Mouse (Mus musculus): ENCODE measurements around the gene Sv2c. TPM values are rescaled to one million over a fixed set of nuclear protein-coding genes. Genes with fewer than 3 reads are reported as not detected.

Sv2c gene
- polyA plus RNA-seq, 1 experiment from 2014 or later = 21.6 TPM

- ATAC-seq (ENCODE audit: low FRiP score) = no peak
- Histone ChIP-seq H3K4me1 (replicated peaks) (peaks cover 11% of the 10 kb centered on the region), H3K9ac (no peak overlapping the region), H3K36me3 (no peaks in the 10 kb centered on the region), H3K4me2 (no peak overlapping the region), H3K27me3 (no peaks in the 10 kb centered on the region), H3K27ac (no peak overlapping the region), H3K9me3 (no peaks in the 10 kb centered on the region), H3K4me3 (no peak overlapping the region)
- WGBS = 86% methylated on average over 11 of the region's 11 CpGs
These were observed 181.8 kb downstream of the Sv2c start for GRCm38 (mm10) chr13:95950434-95951091.

- H3K4me1 ChIP-seq (replicated peaks) = peaks cover 9% of the 10 kb centered on the region
- no peak overlapping the region for H3K4me3 ChIP-seq
- H3K9ac ChIP-seq = no peak overlapping the region
- H3K9me3 ChIP-seq = no peaks in the 10 kb centered on the region
- ATAC-seq (ENCODE audit: low FRiP score) = no peak
- WGBS = 86% methylated on average over 4 of the region's 4 CpGs
- no peaks in the 10 kb centered on the region for H3K27me3 ChIP-seq
- H3K4me2 ChIP-seq = no peak overlapping the region
- no peak overlapping the region for H3K27ac ChIP-seq
- no peaks in the 10 kb centered on the region for H3K36me3 ChIP-seq
These were observed 183.0 kb downstream of the Sv2c start for GRCm38 (mm10) chr13:95949356-95949755.

GRCm38 (mm10) chr13:95948821-95949220, 183.6 kb downstream of the Sv2c start:
- no peak overlapping the region for H3K4me2 ChIP-seq
- no peaks in the 10 kb centered on the region for H3K27me3 ChIP-seq
- no peaks in the 10 kb centered on the region for H3K36me3 ChIP-seq
- 87% methylated on average over 4 of the region's 4 CpGs for WGBS
- H3K4me1 ChIP-seq (replicated peaks) = peaks cover 5% of the 10 kb centered on the region
- ATAC-seq (ENCODE audit: low FRiP score) = no peak
- no peak overlapping the region for H3K27ac ChIP-seq
- H3K9ac ChIP-seq = no peak overlapping the region
- H3K4me3 ChIP-seq = no peak overlapping the region
- no peaks in the 10 kb centered on the region for H3K9me3 ChIP-seq

- no peak for ATAC-seq (ENCODE audit: low FRiP score)
- Histone ChIP-seq H3K4me2 (no peak overlapping the region), H3K27me3 (no peaks in the 10 kb centered on the region), H3K36me3 (no peaks in the 10 kb centered on the region), H3K4me3 (no peak overlapping the region), H3K9me3 (no peaks in the 10 kb centered on the region), H3K4me1 (replicated peaks) (peaks cover under 1% of the 10 kb centered on the region; the same call in 1 of the 2 replicates), H3K9ac (no peak overlapping the region), H3K27ac (no peak overlapping the region)
- WGBS = 99% methylated on average over 4 of the region's 4 CpGs
These were observed 184.0 kb downstream of the Sv2c start for GRCm38 (mm10) chr13:95948394-95948793.

- Histone ChIP-seq H3K4me2 (no peak overlapping the region), H3K9me3 (no peaks in the 10 kb centered on the region), H3K36me3 (no peaks in the 10 kb centered on the region), H3K4me3 (no peak overlapping the region), H3K9ac (no peak overlapping the region), H3K27me3 (no peaks in the 10 kb centered on the region), H3K27ac (no peak overlapping the region), H3K4me1 (replicated peaks) (no peaks in the 10 kb centered on the region)
- 41% methylated on average over 5 of the region's 5 CpGs for WGBS
- ATAC-seq (ENCODE audit: low FRiP score) = no peak
These were observed 186.4 kb downstream of the Sv2c start for GRCm38 (mm10) chr13:95945937-95946507.

- H3K27ac ChIP-seq = no peak overlapping the region
- H3K9ac ChIP-seq = no peak overlapping the region
- no peaks in the 10 kb centered on the region for H3K9me3 ChIP-seq
- ATAC-seq (ENCODE audit: low FRiP score) = no peak
- H3K4me2 ChIP-seq = no peak overlapping the region
- WGBS = 87% methylated on average over 6 of the region's 6 CpGs
- no peaks in the 10 kb centered on the region for H3K27me3 ChIP-seq
- H3K4me3 ChIP-seq = no peak overlapping the region
- H3K36me3 ChIP-seq = no peaks in the 10 kb centered on the region
- 0 out of 2 replicates have a peak, but pooled peaks cover 4% of the 10 kb centered on the region for H3K4me1 ChIP-seq (replicated peaks)
These were observed 187.8 kb downstream of the Sv2c start for GRCm38 (mm10) chr13:95944621-95945020.

GRCm38 (mm10) chr13:95943919-95944318, 188.5 kb downstream of the Sv2c start:
- Histone ChIP-seq H3K4me1 (replicated peaks) (0 out of 2 replicates have a peak, but pooled peaks cover 4% of the 10 kb centered on the region), H3K27me3 (no peaks in the 10 kb centered on the region), H3K9ac (no peak overlapping the region), H3K9me3 (no peaks in the 10 kb centered on the region), H3K4me2 (no peak overlapping the region), H3K27ac (no peak overlapping the region), H3K36me3 (no peaks in the 10 kb centered on the region), H3K4me3 (no peak overlapping the region)
- ATAC-seq (ENCODE audit: low FRiP score) = no peak
- 67% methylated on average over 3 of the region's 3 CpGs for WGBS

GRCm38 (mm10) chr13:95942587-95942986, 189.8 kb downstream of the Sv2c start:
- Histone ChIP-seq H3K27me3 (no peaks in the 10 kb centered on the region), H3K36me3 (no peaks in the 10 kb centered on the region), H3K4me3 (no peak overlapping the region), H3K27ac (no peak overlapping the region), H3K4me2 (no peak overlapping the region), H3K9me3 (no peaks in the 10 kb centered on the region), H3K4me1 (replicated peaks) (0 out of 2 replicates have a peak, but pooled peaks cover 4% of the 10 kb centered on the region), H3K9ac (no peak overlapping the region)
- 54% methylated on average over 2 of the region's 2 CpGs for WGBS
- ATAC-seq (ENCODE audit: low FRiP score) = no peak

GRCm38 (mm10) chr13:95941861-95942260, 190.5 kb downstream of the Sv2c start:
- H3K36me3 ChIP-seq = no peaks in the 10 kb centered on the region
- no peak overlapping the region for H3K9ac ChIP-seq
- H3K27me3 ChIP-seq = no peaks in the 10 kb centered on the region
- H3K27ac ChIP-seq = no peak overlapping the region
- no peaks in the 10 kb centered on the region for H3K9me3 ChIP-seq
- no peak overlapping the region for H3K4me3 ChIP-seq
- WGBS = 92% methylated on average over 4 of the region's 4 CpGs
- no peak for ATAC-seq (ENCODE audit: low FRiP score)
- 0 out of 2 replicates have a peak, but pooled peaks cover 4% of the 10 kb centered on the region for H3K4me1 ChIP-seq (replicated peaks)
- H3K4me2 ChIP-seq = no peak overlapping the region

- Histone ChIP-seq H3K9ac (no peak overlapping the region), H3K4me3 (no peak overlapping the region), H3K4me1 (replicated peaks) (0 out of 2 replicates have a peak, but pooled peaks cover 4% of the 10 kb centered on the region), H3K36me3 (no peaks in the 10 kb centered on the region), H3K4me2 (no peak overlapping the region), H3K27me3 (no peaks in the 10 kb centered on the region), H3K27ac (no peak overlapping the region), H3K9me3 (no peaks in the 10 kb centered on the region)
- ATAC-seq (ENCODE audit: low FRiP score) = no peak
- 47% methylated on average over 5 of the region's 5 CpGs for WGBS
These were observed 191.6 kb downstream of the Sv2c start for GRCm38 (mm10) chr13:95940811-95941210.

- no peaks in the 10 kb centered on the region for H3K4me1 ChIP-seq (replicated peaks)
- no peaks in the 10 kb centered on the region for H3K27me3 ChIP-seq
- WGBS = 64% methylated on average over 2 of the region's 2 CpGs
These were observed 208.2 kb downstream of the Sv2c start for GRCm38 (mm10) chr13:95924201-95924621.

GRCm38 (mm10) chr13:95922626-95923025, 209.8 kb downstream of the Sv2c start:
- Histone ChIP-seq H3K4me3 (no peak overlapping the region), H3K27me3 (no peaks in the 10 kb centered on the region), H3K4me2 (no peak overlapping the region), H3K9me3 (no peaks in the 10 kb centered on the region), H3K9ac (no peak overlapping the region), H3K36me3 (no peaks in the 10 kb centered on the region), H3K27ac (no peak overlapping the region), H3K4me1 (replicated peaks) (no peaks in the 10 kb centered on the region)
- no peak for ATAC-seq (ENCODE audit: low FRiP score)
- 90% methylated on average over 4 of the region's 4 CpGs for WGBS

More at GRCm38 (mm10) chr13:95924201-95924621, 208.2 kb downstream of the Sv2c start:
- H3K36me3 ChIP-seq = no peaks in the 10 kb centered on the region
- no peaks in the 10 kb centered on the region for H3K9me3 ChIP-seq
- H3K4me2 ChIP-seq = no peak overlapping the region
- H3K9ac ChIP-seq = no peak overlapping the region
- ATAC-seq (ENCODE audit: low FRiP score) = no peak
- no peak overlapping the region for H3K4me3 ChIP-seq
- H3K27ac ChIP-seq = no peak overlapping the region
